ENCODE assay signal across 21 mouse cellular contexts in the genomic region with DNA sequence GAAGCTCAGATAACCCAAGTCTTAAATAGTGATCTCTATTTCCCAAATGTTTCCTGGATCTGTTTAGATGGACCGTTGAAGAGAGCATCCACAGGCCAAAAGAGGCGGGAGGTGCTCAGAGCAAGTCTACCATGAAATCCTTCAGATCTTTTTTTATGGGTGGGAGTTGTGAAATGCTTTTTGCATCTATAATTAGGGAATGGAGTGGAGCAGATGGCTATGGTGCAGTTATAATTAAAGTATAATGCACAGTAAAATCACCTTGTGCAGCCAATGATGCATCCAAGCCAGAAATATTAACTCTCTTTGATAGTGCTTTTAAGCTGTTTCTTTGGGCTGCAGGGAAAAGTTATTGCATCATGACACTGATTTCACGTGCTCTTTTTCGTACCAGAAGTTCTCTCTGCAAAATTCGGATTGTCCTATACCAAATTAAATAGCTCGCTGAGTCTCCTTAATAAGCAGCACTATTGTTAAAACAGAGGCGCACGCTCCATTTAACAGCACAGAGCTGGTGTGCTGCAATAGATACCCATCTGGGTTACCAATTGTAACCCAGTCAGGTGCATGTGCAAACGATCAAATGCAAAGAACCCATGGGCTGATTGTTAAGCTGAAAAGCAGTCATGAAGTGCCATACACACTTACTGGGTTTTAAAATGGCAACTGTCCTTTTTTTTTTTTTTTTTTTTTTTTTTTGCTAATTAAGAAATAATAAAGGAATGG. TPM values are rescaled to one million over a fixed set of nuclear protein-coding genes. Genes with fewer than 3 reads are reported as not detected.
DNase-seq lines count a peak whose midpoint lies in the region; ATAC-seq and TF ChIP-seq lines count a peak whose summit lies in the region.
"Had no signal": no experiment of that assay in that cellular context is flagged by ENCODE, and none has a peak within 500 bp of the region (broad histone marks: within the 10 kb centered on the region; RNA-seq: fewer than 3 reads in every experiment).

No protein-coding gene starts in this region.

- peak; percentile 34 for DNase-seq in embryonic facial prominence, embryonic 14.5 days (ENCODE audit: low spot score)
- DNase-seq in embryonic facial prominence, embryonic 10.5 days (ENCODE audit: low spot score), result no peak
- peak; percentile 8 for DNase-seq in layer of hippocampus, adult 9-11 months
- DNase-seq in layer of hippocampus, postnatal 10 days (ENCODE audit: low spot score in 2 of 2), result no peak
- no peak for DNase-seq in lung, adult 2 months
- DNase-seq: cerebellum, adult 9-10 months; gastrocnemius, postnatal 25 days; heart, postnatal 4 days; kidney, adult 18-20 months; lung, postnatal 10 days; right cerebral cortex, postnatal 4 days; thymus, adult 18-20 months had no signal

- no peak overlapping the region for H3K27ac ChIP-seq in embryonic facial prominence, embryonic 14.5 days (replicated peaks; ENCODE audit: low read depth, low read length)
- no peak overlapping the region for H3K27ac ChIP-seq in embryonic facial prominence, embryonic 10.5 days (replicated peaks)
- H3K27ac ChIP-seq in forebrain, embryonic 15.5 days (replicated peaks), result 0 out of 2 replicates have a peak overlapping the region, but pooled peaks have one; percentile 48
- H3K27ac ChIP-seq in neural tube, embryonic 13.5 days (replicated peaks), result peak overlapping the region; percentile 49; the same call in 1 of the 2 replicates
- H3K27ac ChIP-seq in intestine, embryonic 16.5 days (ENCODE audit: low read length), result no peak overlapping the region
- H3K27ac ChIP-seq: left cerebral cortex, adult 2 months; limb, embryonic 12.5 days; liver, embryonic 14.5 days had no signal

- H3K4me3 ChIP-seq in embryonic facial prominence, embryonic 14.5 days (ENCODE audit: low read depth, low read length), result no peak overlapping the region
- no peak overlapping the region for H3K4me3 ChIP-seq in embryonic facial prominence, embryonic 10.5 days
- H3K4me3 ChIP-seq in forebrain, embryonic 15.5 days, result no peak overlapping the region
- H3K4me3 ChIP-seq in neural tube, embryonic 13.5 days, result no peak overlapping the region
- H3K4me3 ChIP-seq in intestine, embryonic 16.5 days (ENCODE audit: low read length), result no peak overlapping the region
- H3K4me3 ChIP-seq in lung, adult 2 months (replicated peaks; ENCODE audit: extremely low read depth, low read depth, low read length), result no peak overlapping the region
- H3K4me3 ChIP-seq: heart, embryonic 12.5 days; left cerebral cortex, adult 2 months; limb, embryonic 12.5 days; megakaryocyte, embryonic 14.5 days; myocyte had no signal

- TF ChIP-seq POLR2A in lung, adult 2 months (IDR thresholded peaks at IDR 0.05; ENCODE audit: borderline replicate concordance, extremely low read depth, low read depth, low read length), result no peak

- no peaks in the 10 kb centered on the region for H3K36me3 ChIP-seq in embryonic facial prominence, embryonic 14.5 days (ENCODE audit: control insufficient read depth, insufficient read depth, low read length)
- no peaks in the 10 kb centered on the region for H3K36me3 ChIP-seq in embryonic facial prominence, embryonic 10.5 days (replicated peaks)
- no peaks in the 10 kb centered on the region for H3K36me3 ChIP-seq in forebrain, embryonic 15.5 days
- no peaks in the 10 kb centered on the region for H3K36me3 ChIP-seq in neural tube, embryonic 13.5 days
- no peaks in the 10 kb centered on the region for H3K36me3 ChIP-seq in intestine, embryonic 16.5 days (ENCODE audit: control insufficient read depth, insufficient read depth, low read length)
- H3K36me3 ChIP-seq: heart, embryonic 12.5 days; limb, embryonic 12.5 days had no signal

- no peak for ATAC-seq in embryonic facial prominence, embryonic 14.5 days (ENCODE audit: low read depth)
- ATAC-seq in forebrain, embryonic 15.5 days (replicated peaks), result peak; percentile 60
- ATAC-seq in neural tube, embryonic 13.5 days (ENCODE audit: low read depth), result peak; percentile 82
- ATAC-seq in intestine, embryonic 16.5 days, result no peak

- H3K4me2 ChIP-seq in embryonic facial prominence, embryonic 14.5 days (ENCODE audit: low read depth, low read length), result no peak overlapping the region
- H3K4me2 ChIP-seq in forebrain, embryonic 15.5 days (replicated peaks), result no peak overlapping the region
- H3K4me2 ChIP-seq in neural tube, embryonic 13.5 days, result no peak overlapping the region
- H3K4me2 ChIP-seq in intestine, embryonic 16.5 days (ENCODE audit: low read depth, low read length), result no peak overlapping the region
- H3K4me2 ChIP-seq: heart, embryonic 12.5 days; limb, embryonic 12.5 days had no signal

- no peak overlapping the region for H3K9ac ChIP-seq in embryonic facial prominence, embryonic 14.5 days (ENCODE audit: low read depth, low read length)
- no peak overlapping the region for H3K9ac ChIP-seq in forebrain, embryonic 15.5 days (replicated peaks)
- no peak overlapping the region for H3K9ac ChIP-seq in neural tube, embryonic 13.5 days
- no peak overlapping the region for H3K9ac ChIP-seq in intestine, embryonic 16.5 days (ENCODE audit: low read depth, low read length)
- H3K9ac ChIP-seq: heart, embryonic 12.5 days; limb, embryonic 12.5 days; liver, embryonic 14.5 days had no signal

- WGBS in embryonic facial prominence, embryonic 14.5 days, result 90% methylated on average over 9 of the region's 9 CpGs
- 82% methylated on average over 9 of the region's 9 CpGs for WGBS in embryonic facial prominence, embryonic 10.5 days
- 28% methylated on average over 9 of the region's 9 CpGs for WGBS in forebrain, embryonic 15.5 days
- 53% methylated on average over 9 of the region's 9 CpGs for WGBS in neural tube, embryonic 13.5 days
- 93% methylated on average over 9 of the region's 9 CpGs for WGBS in intestine, embryonic 16.5 days
- 92% methylated on average over 9 of the region's 9 CpGs for WGBS in lung, adult 2 months

- TF ChIP-seq CTCF in lung, adult 2 months (IDR thresholded peaks at IDR 0.05; ENCODE audit: insufficient read depth, low read length), result no peak

- no peaks in the 10 kb centered on the region for H3K4me1 ChIP-seq in embryonic facial prominence, embryonic 14.5 days (ENCODE audit: control insufficient read depth, insufficient read depth, low read length)
- H3K4me1 ChIP-seq in embryonic facial prominence, embryonic 10.5 days, result no peaks in the 10 kb centered on the region
- H3K4me1 ChIP-seq in forebrain, embryonic 15.5 days, result peaks cover 5% of the 10 kb centered on the region
- H3K4me1 ChIP-seq in neural tube, embryonic 13.5 days (replicated peaks), result 0 out of 2 replicates have a peak, but pooled peaks cover 7% of the 10 kb centered on the region
- no peaks in the 10 kb centered on the region for H3K4me1 ChIP-seq in intestine, embryonic 16.5 days (ENCODE audit: control insufficient read depth, insufficient read depth, low read length)
- no peaks in the 10 kb centered on the region for H3K4me1 ChIP-seq in lung, adult 2 months (ENCODE audit: control insufficient read depth, insufficient read depth, low read length)
- H3K4me1 ChIP-seq: heart, embryonic 12.5 days; limb, embryonic 12.5 days; megakaryocyte, embryonic 14.5 days had no signal

- no peaks in the 10 kb centered on the region for H3K9me3 ChIP-seq in embryonic facial prominence, embryonic 14.5 days (ENCODE audit: control insufficient read depth, low read length)
- H3K9me3 ChIP-seq in embryonic facial prominence, embryonic 10.5 days, result no peaks in the 10 kb centered on the region; the same call in 1 of the 2 replicates
- H3K9me3 ChIP-seq in forebrain, embryonic 15.5 days, result no peaks in the 10 kb centered on the region
- no peaks in the 10 kb centered on the region for H3K9me3 ChIP-seq in neural tube, embryonic 13.5 days
- H3K9me3 ChIP-seq in intestine, embryonic 16.5 days (ENCODE audit: control insufficient read depth, low read length), result no peaks in the 10 kb centered on the region
- H3K9me3 ChIP-seq: heart, embryonic 12.5 days; limb, embryonic 12.5 days had no signal

- no peaks in the 10 kb centered on the region for H3K27me3 ChIP-seq in embryonic facial prominence, embryonic 14.5 days (replicated peaks; ENCODE audit: control insufficient read depth, insufficient read depth, low read length)
- no peaks in the 10 kb centered on the region for H3K27me3 ChIP-seq in embryonic facial prominence, embryonic 10.5 days (replicated peaks; ENCODE audit: low read depth, poor library complexity, severe bottlenecking)
- no peaks in the 10 kb centered on the region for H3K27me3 ChIP-seq in forebrain, embryonic 15.5 days
- H3K27me3 ChIP-seq in neural tube, embryonic 13.5 days, result no peaks in the 10 kb centered on the region
- H3K27me3 ChIP-seq in intestine, embryonic 16.5 days (replicated peaks; ENCODE audit: control insufficient read depth, insufficient read depth, low read length), result no peaks in the 10 kb centered on the region
- H3K27me3 ChIP-seq: heart, embryonic 12.5 days; limb, embryonic 12.5 days; megakaryocyte, embryonic 14.5 days had no signal

RNA-seq across cellular contexts. Expression of a gene that starts 22.9 kb away (rescaled TPM):
- 35.8 and 40.8 TPM in 2 replicates for polyA plus RNA-seq in embryonic facial prominence, embryonic 14.5 days (2014; fragmentation: Nextera tagmentation; extraction: Ambion mirVana)
- 30.1 and 31.6 TPM in 2 replicates for polyA plus RNA-seq in embryonic facial prominence, embryonic 10.5 days (2016; fragmentation: Nextera tagmentation; extraction: Ambion mirVana)
- 1 to 10 TPM; 1.5 to 1.7 TPM for total RNA-seq in layer of hippocampus, postnatal 10 days (2021)
- polyA plus RNA-seq in forebrain, embryonic 15.5 days (2015; fragmentation: Nextera tagmentation; extraction: Ambion mirVana), result 0.13 and 0.17 TPM in 2 replicates
- 0.22 and 0.84 TPM in 2 replicates for polyA plus RNA-seq in neural tube, embryonic 13.5 days (2015; fragmentation: Nextera tagmentation; extraction: Ambion mirVana)
- polyA plus RNA-seq in intestine, embryonic 16.5 days (2015; fragmentation: Nextera tagmentation; extraction: Ambion mirVana), result 0.13 TPM in 1 of 2 replicates, not detected in the other
- polyA plus RNA-seq in lung, adult 2 months (2012; rRNA removed), result 0.48 and 5.1 TPM in 2 replicates

Comparison
In these comparisons a context has a peak if more than half of its experiments do, and no peak if none do; other contexts are left out.
1. DNase-seq: peak in embryonic facial prominence, embryonic 14.5 days (single experiment) and layer of hippocampus, adult 9-11 months (single experiment); none in embryonic facial prominence, embryonic 10.5 days (single experiment), layer of hippocampus, postnatal 10 days (0 of 2) and lung, adult 2 months (single experiment).
2. ATAC-seq: peak in forebrain, embryonic 15.5 days (single experiment) and neural tube, embryonic 13.5 days (single experiment); none in embryonic facial prominence, embryonic 14.5 days (single experiment) and intestine, embryonic 16.5 days (single experiment).
3. H3K27ac ChIP-seq: peak in forebrain, embryonic 15.5 days (single experiment) and neural tube, embryonic 13.5 days (single experiment); none in embryonic facial prominence, embryonic 14.5 days (single experiment), embryonic facial prominence, embryonic 10.5 days (single experiment) and intestine, embryonic 16.5 days (single experiment).